Mouse (Mus musculus) megakaryocyte-erythroid progenitor cell, adult 5 weeks (primary cell): ENCODE results near the gene Prl8a6. TPM values are rescaled to one million over a fixed set of nuclear protein-coding genes. Genes with fewer than 3 reads are reported as not detected.

Source experiments
- polyA plus RNA-seq: library from polyadenylated mRNA; stranded (reverse); fragments of >175 nt; gene quantifications from 2 replicates; pipeline ENCODE4 v1.2.3, GENCODE M21; 2012

The Prl8a6 gene
- not detected in 2 replicates for polyA plus RNA-seq

DNA sequence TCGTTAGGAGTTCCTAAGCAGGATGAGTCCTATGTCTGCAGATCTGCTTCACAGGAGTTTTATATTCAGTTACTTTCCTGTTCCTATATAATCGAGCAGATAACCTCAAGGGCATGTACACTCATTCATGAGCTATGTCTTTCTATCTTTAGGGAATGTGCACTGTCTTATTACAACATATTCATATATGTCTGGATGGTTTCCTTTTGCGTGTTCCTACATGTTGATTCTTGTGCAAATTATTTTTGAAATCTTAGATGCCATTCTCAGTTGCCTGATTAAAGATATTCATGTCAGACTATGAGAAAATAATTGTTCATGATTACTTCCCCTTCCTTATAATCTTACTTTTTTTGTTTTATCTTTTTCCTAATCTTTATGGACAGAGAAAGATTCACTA is at the start of gene Prl8a6:
TSS of gene Prl8a6 (minus strand) at position 101 of the 400 bp plus-strand sequence.

GRCm38 (mm10) chr13:27390746-27391145 is 47.7 kb downstream of the Prl8a6 start, which contains the start of gene Prl2b1:
Gene Prl2b1 (minus strand): TSS chr13:27390846.

Other genes starting within 250 kb of the Prl8a6 start
- gene Prl3c1, start 242.0 kb downstream of the Prl8a6 start, polyA plus RNA-seq: not detected in 2 replicates
- not detected in 2 replicates for gene Prl3b1, start 196.8 kb downstream of the Prl8a6 start, polyA plus RNA-seq
- not detected in 2 replicates for gene Prl3a1, start 179.3 kb downstream of the Prl8a6 start, polyA plus RNA-seq
- not detected in 2 replicates for gene Prl6a1, start 126.1 kb downstream of the Prl8a6 start, polyA plus RNA-seq
- not detected in 2 replicates for gene Prl8a2, start 93.0 kb downstream of the Prl8a6 start, polyA plus RNA-seq
- gene Prl2b1, start 47.8 kb downstream of the Prl8a6 start, polyA plus RNA-seq: not detected in 2 replicates
- not detected in 2 replicates for gene Prl8a8, start 74.5 kb upstream of the Prl8a6 start, polyA plus RNA-seq
- gene Prl8a9, start 125.9 kb upstream of the Prl8a6 start, polyA plus RNA-seq: not detected in 2 replicates
- not detected in 2 replicates for gene Prl8a1, start 143.5 kb upstream of the Prl8a6 start, polyA plus RNA-seq
- not detected in 2 replicates for gene Prl7b1, start 171.9 kb upstream of the Prl8a6 start, polyA plus RNA-seq
- not detected in 2 replicates for gene Prl7a1, start 203.8 kb upstream of the Prl8a6 start, polyA plus RNA-seq
- 0.06 TPM in 1 of 2 replicates, not detected in the other for gene Prl7a2, start 229.3 kb upstream of the Prl8a6 start, polyA plus RNA-seq